Mouse (Mus musculus) liver, adult 2 months (tissue): ENCODE results near the gene Notch2. TPM values are rescaled to one million over a fixed set of nuclear protein-coding genes. Genes with fewer than 3 reads are reported as not detected.

Source experiments
- DNase-seq: peaks from one replicate; pipeline ENCODE4 v3.0.0-alpha.2; 2011; ENCODE audit warnings: low read depth, low spot score; ENCODE audit errors: extremely low read depth
- H3K27ac ChIP-seq: fragments of 200-500 bp; replicated peaks from 2 replicates; pipeline ENCODE4 v1.5.1; 2012; ENCODE audit warnings: low read depth, mild to moderate bottlenecking, control low read depth, inconsistent platforms, low read length; ENCODE audit not compliant: insufficient read depth
- H3K27me3 ChIP-seq: fragments of 200-500 bp; 2 replicates; pipeline ENCODE4 v1.6.1; 2012; ENCODE audit warnings: mild to moderate bottlenecking, moderate library complexity, low read length, inconsistent platforms; ENCODE audit not compliant: control insufficient read depth, insufficient read depth
- H3K36me3 ChIP-seq: fragments of 200-500 bp; 2 replicates; pipeline ENCODE4 v1.6.1; 2012; ENCODE audit warnings: low read length, inconsistent platforms; ENCODE audit not compliant: control insufficient read depth, insufficient read depth
- H3K4me1 ChIP-seq: fragments of 200-500 bp; 2 replicates; pipeline ENCODE4 v1.6.1; 2011; ENCODE audit warnings: low read length; ENCODE audit not compliant: control insufficient read depth, insufficient read depth
- H3K4me3 ChIP-seq: fragments of 200-500 bp; 2 replicates; pipeline ENCODE4 v1.5.1; 2011; ENCODE audit warnings: low read depth, mild to moderate bottlenecking, control low read depth, low read length, moderate library complexity; ENCODE audit not compliant: insufficient read depth
- H3K79me2 ChIP-seq: fragments of 200-500 bp; 2 replicates; pipeline ENCODE4 v1.6.1; 2012; ENCODE audit warnings: inconsistent platforms, mild to moderate bottlenecking, low read length, moderate library complexity; ENCODE audit not compliant: control insufficient read depth, insufficient read depth
- H3K9ac ChIP-seq: fragments of 200-500 bp; 2 replicates; pipeline ENCODE4 v1.6.1; 2012; ENCODE audit warnings: low read depth, mild to moderate bottlenecking, control low read depth, inconsistent platforms, low read length
- CTCF ChIP-seq: fragments of 200-500 bp; IDR thresholded peaks from 2 replicates; pipeline ENCODE4 v1.5.1; 2011; ENCODE audit warnings: low read depth, low read length, control low read depth
- POLR2A ChIP-seq: fragments of 200-500 bp; IDR thresholded peaks from 2 replicates; pipeline ENCODE4 v1.6.1; 2011; ENCODE audit warnings: low read length, control low read depth; ENCODE audit not compliant: insufficient read depth; ENCODE audit errors: extremely low read depth
- WGBS: fragments of 180-500 bp; shearing (Covaris S2); methylation state at CpG from one replicate; pipeline ENCODE4 v1.1.7; 2018; 5-methylcytosine and 5-hydroxymethylcytosine counted together
- polyA plus RNA-seq: library from polyadenylated mRNA; depleted of rRNA; stranded (reverse); fragments of >200 nt; gene quantifications from 2 replicates; pipeline ENCODE4 v1.2.3, GENCODE M21; 2012
- total RNA-seq: library from RNA; depleted of rRNA; stranded (reverse); fragments of >200 nt; gene quantifications from 2 replicates; pipeline ENCODE4 v1.2.3, GENCODE M21; 2014

Gene Notch2
- total and polyA plus RNA-seq, 2 experiments = 12.5 to 16.0 TPM

GRCm38 (mm10) chr3:98018187-98018586 lies 4.9 kb downstream of the Notch2 start:
- no peak for TF ChIP-seq POLR2A
- TF ChIP-seq CTCF = no peak
- no peak overlapping the region for H3K4me3 ChIP-seq
- no peak for DNase-seq
- H3K27me3 ChIP-seq = no peaks in the 10 kb centered on the region
- WGBS = 66% methylated on average over 4 of the region's 4 CpGs
- no peaks in the 10 kb centered on the region for H3K36me3 ChIP-seq
- H3K79me2 ChIP-seq = peaks cover 47% of the 10 kb centered on the region
- H3K27ac ChIP-seq = 0 out of 2 replicates have a peak overlapping the region, but pooled peaks have one; percentile 68
- H3K9ac ChIP-seq = no peak overlapping the region
- peaks cover 27% of the 10 kb centered on the region for H3K4me1 ChIP-seq

GRCm38 (mm10) chr3:98020431-98021229 lies 7.3 kb downstream of the Notch2 start:
- WGBS = 45% methylated on average over 9 of the region's 9 CpGs
- H3K79me2 ChIP-seq = peaks cover 39% of the 10 kb centered on the region
- no peak overlapping the region for H3K9ac ChIP-seq
- no peak overlapping the region for H3K4me3 ChIP-seq
- H3K4me1 ChIP-seq = peaks cover 32% of the 10 kb centered on the region
- DNase-seq = peak; percentile 69
- H3K36me3 ChIP-seq = no peaks in the 10 kb centered on the region
- TF ChIP-seq POLR2A = no peak
- TF ChIP-seq CTCF = no peak
- no peaks in the 10 kb centered on the region for H3K27me3 ChIP-seq
- H3K27ac ChIP-seq = 0 out of 2 replicates have a peak overlapping the region, but pooled peaks have one; percentile 2

GRCm38 (mm10) chr3:98024288-98024848 lies 11.0 kb downstream of the Notch2 start:
- 0 out of 2 replicates have a peak overlapping the region, but pooled peaks have one; percentile 50 for H3K9ac ChIP-seq
- peaks cover 37% of the 10 kb centered on the region for H3K4me1 ChIP-seq
- H3K4me3 ChIP-seq = no peak overlapping the region
- peak; percentile 89 for DNase-seq
- H3K27me3 ChIP-seq = no peaks in the 10 kb centered on the region
- 4% methylated on average over 13 of the region's 13 CpGs for whole genome bisulfite sequencing
- H3K27ac ChIP-seq = peak overlapping the region; percentile 47
- no peak for TF ChIP-seq CTCF
- TF ChIP-seq POLR2A = no peak
- H3K36me3 ChIP-seq = no peaks in the 10 kb centered on the region
- H3K79me2 ChIP-seq = peaks cover 39% of the 10 kb centered on the region

GRCm38 (mm10) chr3:98025521-98025920 lies 12.2 kb downstream of the Notch2 start:
- DNase-seq = no peak
- 34% methylated on average over 14 of the region's 14 CpGs for WGBS
- no peak overlapping the region for H3K4me3 ChIP-seq
- peaks cover 36% of the 10 kb centered on the region for H3K79me2 ChIP-seq
- H3K27me3 ChIP-seq = no peaks in the 10 kb centered on the region
- peak overlapping the region; percentile 39 for H3K27ac ChIP-seq
- no peaks in the 10 kb centered on the region for H3K36me3 ChIP-seq
- TF ChIP-seq CTCF (no peak), POLR2A (no peak)
- H3K4me1 ChIP-seq = peaks cover 36% of the 10 kb centered on the region
- no peak overlapping the region for H3K9ac ChIP-seq

GRCm38 (mm10) chr3:98025921-98026880 lies 12.9 kb downstream of the Notch2 start:
- Histone ChIP-seq H3K4me3 (no peak overlapping the region), H3K4me1 (peaks cover 38% of the 10 kb centered on the region), H3K9ac (peak overlapping the region; percentile 12; the same call in 1 of the 2 replicates), H3K27me3 (no peaks in the 10 kb centered on the region), H3K27ac (peak overlapping the region; percentile 41), H3K36me3 (no peaks in the 10 kb centered on the region), H3K79me2 (peaks cover 38% of the 10 kb centered on the region)
- 26% methylated on average over 10 of the region's 10 CpGs for WGBS
- peak; percentile 91 for DNase-seq
- TF ChIP-seq POLR2A (no peak), CTCF (no peak)
